Mouse (Mus musculus) mouse embryonic stem cell (cell line): ENCODE measurements around the gene Fancb.

Source experiments
- in situ Hi-C, 2 experiments: fragments of 300-500 bp; cut with MboI; formaldehyde crosslinking; loops; 1 replicate in 1 of 2; 3 replicates in 1 of 2; pipeline ENCODE4 v1.14.3; 2019 to 2020; ENCODE audit warnings: low sequenced_read_pairs in 2 of 2, low pct_unique_long_range_greater_than_20kb in 1 of 2, mixed read lengths in 1 of 2; ENCODE audit not compliant: unreplicated experiment in 1 of 2

Gene Fancb

GRCm38 (mm10) chrX:164980193-164980775 lies at the start of gene Fancb, which contains the start of gene Mospd2:
TSS of gene Fancb (plus strand) at chrX:164980592.
TSS of gene Mospd2 (minus strand) at chrX:164980375.
- in situ Hi-C loops: no loop called here

GRCm38 (mm10) chrX:164941540-164941939 lies 38.9 kb upstream of the Fancb start:
- in situ Hi-C loops: no loop called here

- in situ Hi-C loops: no loop called here
Observed at GRCm38 (mm10) chrX:164951858-164952576, 28.4 kb upstream of the Fancb start.

- in situ Hi-C loops: no loop called here
Observed at GRCm38 (mm10) chrX:164952601-164953375, 27.6 kb upstream of the Fancb start.

- in situ Hi-C loops: no loop called here
Observed at GRCm38 (mm10) chrX:164965750-164966448, 14.5 kb upstream of the Fancb start.

- in situ Hi-C loops: no loop called here
Observed at GRCm38 (mm10) chrX:164971206-164971605, 9.2 kb upstream of the Fancb start.

- in situ Hi-C loops: no loop called here
Observed at GRCm38 (mm10) chrX:164978866-164979265, 1.5 kb upstream of the Fancb start.

- in situ Hi-C loops: no loop called here
Observed at GRCm38 (mm10) chrX:165003141-165003540, 22.7 kb downstream of the Fancb start.

GRCm38 (mm10) chrX:165004779-165005324 lies 24.5 kb downstream of the Fancb start, which contains the start of gene Gm17604:
TSS of gene Gm17604 (minus strand) at chrX:165004829.
- in situ Hi-C loops: no loop called here
